Mouse (Mus musculus): Measurements from ENCODE around the gene Dpf1. TPM values are rescaled to one million over a fixed set of nuclear protein-coding genes. Genes with fewer than 3 reads are reported as not detected.
A peak's percentile ranks its signal among the peaks of the same experiment; 100 is the strongest.

Gene Dpf1
- total RNA-seq, 2 experiments from 2014 or later: 2.7 to 4.5 TPM

DNA sequence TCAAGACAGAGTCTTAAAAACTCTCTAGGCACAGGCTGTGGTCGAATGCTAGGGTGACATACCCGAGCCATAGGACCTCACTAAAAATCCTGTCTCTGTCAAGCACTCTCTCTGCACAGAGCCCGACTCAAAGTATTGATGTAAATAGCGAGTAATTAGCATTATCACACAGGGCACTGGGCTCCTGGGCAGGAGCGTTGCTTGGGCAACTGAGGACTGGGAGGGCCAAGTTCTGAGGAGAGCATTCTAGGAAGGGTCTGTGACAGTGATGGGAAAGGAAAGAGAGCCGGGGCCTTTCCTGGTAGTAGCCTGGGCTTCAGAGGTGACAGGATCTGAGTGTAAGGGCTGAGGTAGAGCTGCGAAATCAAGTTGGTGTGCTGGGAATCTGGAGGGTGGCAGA lies 2.4 kb downstream of the Dpf1 start:
- DNase-seq: no peak
- intact Hi-C loops (cut with DNase I; ENCODE audit: low total_unique reads): no loop called here

DNA sequence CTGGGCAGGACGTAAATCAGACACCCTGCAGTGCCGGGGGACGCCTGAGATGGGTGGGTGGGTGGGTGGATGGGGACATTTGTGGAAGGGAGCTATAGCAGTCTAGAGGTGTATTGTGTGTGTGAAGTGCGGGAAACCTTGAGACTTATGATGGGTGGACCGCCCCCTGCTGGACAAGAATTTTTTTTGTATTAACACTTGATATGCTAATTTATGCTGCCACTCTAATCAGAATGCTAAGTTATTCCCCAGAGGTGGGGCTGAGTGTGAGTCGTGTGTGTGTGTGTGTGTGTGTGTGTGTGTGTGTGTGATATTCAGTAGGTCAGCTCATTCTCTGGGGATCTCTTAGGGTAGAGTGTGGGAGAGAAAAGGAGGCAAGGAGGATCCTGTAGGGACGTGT lies 2.9 kb downstream of the Dpf1 start:
- no peak for DNase-seq
- intact Hi-C loops (cut with DNase I; ENCODE audit: low total_unique reads): no loop called here

DNA sequence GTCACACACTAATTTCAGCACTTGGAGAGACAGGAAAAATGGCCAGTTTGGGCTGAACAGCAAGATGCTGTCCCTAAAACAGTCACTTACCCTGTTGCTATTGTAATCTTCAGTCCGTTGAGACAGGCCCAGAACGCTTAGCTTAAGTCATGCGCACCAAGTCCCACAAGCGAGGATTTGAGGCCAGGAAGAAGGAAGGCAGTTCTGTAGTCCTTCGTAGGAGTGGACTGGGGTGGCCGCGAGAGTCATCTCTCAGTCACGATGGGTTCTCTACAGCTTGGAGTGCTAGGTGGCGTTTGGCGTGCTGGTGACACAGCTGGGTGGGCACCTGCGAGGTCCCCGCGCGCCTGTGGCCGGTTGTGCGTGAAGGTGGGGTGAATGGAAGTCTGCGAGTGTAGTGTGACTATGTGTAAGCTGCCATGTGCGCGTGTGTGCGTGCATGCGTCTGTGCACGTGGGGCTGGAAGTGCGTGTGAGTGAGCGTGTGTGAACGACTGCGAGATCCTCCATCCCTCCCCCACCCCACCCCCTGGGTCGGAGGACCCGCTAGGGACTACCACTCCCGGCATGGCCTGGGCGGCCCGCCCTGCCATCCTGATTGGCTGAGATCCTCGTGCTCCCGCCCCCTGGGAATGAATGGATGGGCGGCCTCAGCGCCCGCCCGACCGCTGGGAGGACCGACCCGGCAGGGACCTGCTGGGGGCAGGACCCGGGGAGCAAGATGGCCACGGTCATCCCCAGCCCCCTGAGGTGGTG lies 3.8 kb downstream of the Dpf1 start:
- DNase-seq: peak; percentile 91

DNA sequence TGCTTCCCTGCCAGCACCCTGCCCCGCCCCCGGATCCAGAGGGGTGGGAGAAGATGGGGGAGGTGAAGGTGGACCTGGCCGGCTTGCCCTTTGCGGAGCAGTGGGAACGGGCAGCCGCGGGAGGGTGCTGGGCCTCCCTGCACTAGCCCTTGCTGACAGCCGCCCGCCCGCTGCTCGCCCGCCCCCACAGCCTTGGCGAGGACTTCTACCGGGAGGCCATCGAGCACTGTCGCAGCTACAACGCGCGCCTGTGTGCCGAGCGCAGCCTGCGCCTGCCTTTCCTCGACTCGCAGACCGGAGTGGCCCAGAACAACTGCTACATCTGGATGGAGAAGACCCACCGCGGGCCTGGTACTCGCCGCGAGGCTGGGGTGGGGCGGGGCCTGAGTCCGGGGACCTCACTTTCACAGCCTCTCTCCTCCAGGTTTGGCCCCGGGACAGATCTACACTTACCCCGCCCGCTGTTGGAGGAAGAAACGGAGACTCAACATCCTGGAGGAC lies 5.5 kb downstream of the Dpf1 start:
- peak; percentile 61 for DNase-seq
- intact Hi-C loops (cut with DNase I; ENCODE audit: low total_unique reads): no loop called here

More for the DNA sequence above, 3.8 kb downstream of the Dpf1 start:
- intact Hi-C loops (cut with DNase I; ENCODE audit: low total_unique reads): no loop called here

DNA sequence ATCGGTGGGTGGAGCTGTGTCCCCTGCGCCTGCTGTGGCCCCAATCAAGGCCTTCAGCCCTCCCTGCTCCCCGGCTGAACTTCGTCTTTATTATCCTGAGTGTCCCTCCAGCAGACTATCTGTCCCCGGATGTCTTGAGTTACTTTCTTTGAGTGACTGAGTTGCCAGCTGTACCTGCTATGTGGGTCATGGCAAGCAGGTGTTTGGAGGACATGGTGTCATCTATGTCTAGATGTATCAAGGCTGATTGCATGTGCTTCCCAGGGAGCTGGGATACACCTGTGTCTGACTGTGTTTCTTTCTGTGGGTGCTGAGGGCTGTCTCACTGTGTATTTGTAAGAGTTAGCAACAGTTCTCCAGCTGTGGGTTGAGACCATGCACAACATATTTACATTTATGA lies 6.0 kb downstream of the Dpf1 start:
- intact Hi-C loops (cut with DNase I; ENCODE audit: low total_unique reads): no loop called here
- no peak for DNase-seq

DNA sequence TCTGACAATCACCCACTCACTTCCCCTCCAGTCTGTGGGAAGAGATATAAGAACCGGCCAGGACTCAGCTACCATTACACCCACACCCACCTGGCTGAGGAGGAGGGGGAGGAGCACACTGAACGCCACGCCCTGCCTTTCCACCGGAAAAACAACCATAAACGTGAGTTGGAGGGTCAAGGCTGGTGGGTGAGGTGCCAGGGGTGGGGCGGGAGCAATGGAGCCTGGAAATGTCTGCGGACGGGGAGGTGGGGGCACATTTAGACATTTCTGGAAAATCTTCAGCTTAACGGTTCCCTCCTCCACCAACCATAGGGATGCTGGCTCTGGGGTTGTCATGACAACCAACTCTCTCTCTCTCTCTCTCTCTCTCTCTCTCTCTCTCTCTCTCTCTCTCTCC lies 9.3 kb downstream of the Dpf1 start:
- intact Hi-C loops (cut with DNase I; ENCODE audit: low total_unique reads): no loop called here

DNA sequence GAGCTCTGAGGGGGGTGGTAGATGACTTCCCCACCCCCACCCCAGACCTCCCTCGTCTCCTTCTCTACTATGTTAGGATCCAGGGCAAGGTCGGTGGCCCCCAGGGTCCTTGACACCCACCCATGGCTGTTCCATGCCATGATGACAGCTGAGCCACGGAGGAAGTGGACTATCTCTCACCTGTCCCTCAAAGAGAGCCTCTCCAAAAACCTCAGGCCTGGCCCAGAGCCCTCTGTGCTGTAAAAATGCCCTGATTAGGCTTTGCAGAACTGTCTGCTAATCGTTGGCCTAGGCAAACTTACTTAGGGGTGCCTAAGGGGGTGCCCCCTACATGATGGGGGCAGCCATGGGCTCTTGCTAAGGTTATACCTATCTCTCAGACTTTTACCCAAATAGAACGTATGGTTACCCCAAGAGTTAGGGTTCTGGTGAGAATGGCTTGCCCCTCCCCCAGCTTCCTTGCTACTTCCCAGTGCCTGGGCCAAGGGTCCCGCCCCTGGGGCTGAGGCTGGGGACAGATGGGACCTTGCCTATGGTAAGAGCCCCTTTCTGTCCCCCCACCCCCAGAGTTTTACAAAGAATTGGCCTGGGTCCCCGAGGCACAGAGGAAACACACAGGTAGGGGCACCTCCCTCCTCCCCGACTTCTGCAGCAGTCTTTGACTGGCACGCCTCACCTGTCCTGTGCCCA lies 10.0 kb downstream of the Dpf1 start:
- intact Hi-C loops (cut with DNase I; ENCODE audit: low total_unique reads): no loop called here
- DNase-seq: no peak

More for the DNA sequence above, 9.3 kb downstream of the Dpf1 start:
- DNase-seq: no peak

DNA sequence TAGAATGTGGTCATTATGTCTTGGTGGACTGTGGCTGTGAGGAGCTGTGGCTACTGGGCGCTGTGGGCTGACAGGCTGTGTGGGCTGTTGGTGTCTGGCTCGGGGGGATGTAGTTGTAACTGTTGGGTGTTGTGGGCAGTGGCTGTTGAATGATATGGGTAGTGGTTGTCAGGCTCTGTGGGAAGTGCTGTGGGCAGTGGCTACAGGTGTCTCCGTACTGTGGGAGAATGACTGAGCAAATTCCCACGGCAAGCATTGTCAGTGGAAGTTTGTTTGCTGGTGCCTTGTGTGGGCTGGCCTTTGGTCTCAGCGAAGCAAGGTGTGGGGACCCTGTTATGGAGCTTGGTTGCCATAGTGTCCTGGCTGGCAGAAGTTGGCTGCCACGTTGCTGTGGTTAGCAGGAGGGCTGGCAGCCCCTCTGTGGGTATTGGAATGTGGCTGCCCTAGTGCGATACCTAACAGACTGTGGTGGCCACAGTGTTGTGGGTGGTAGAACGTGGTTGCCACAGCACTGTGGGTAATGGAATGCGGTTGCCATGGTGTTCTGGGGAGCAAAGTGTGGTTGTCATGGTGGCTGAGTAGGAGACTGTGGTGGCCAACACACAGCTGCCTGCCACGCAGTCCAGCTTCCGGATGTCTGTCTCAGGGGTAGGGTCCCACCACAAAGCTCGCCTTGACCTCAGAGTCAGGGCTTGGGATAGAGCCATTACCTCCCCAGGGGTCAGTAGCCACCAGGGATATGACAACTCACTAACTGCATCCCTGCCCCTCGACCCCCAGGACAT lies 11.3 kb downstream of the Dpf1 start:
- intact Hi-C loops (cut with DNase I; ENCODE audit: low total_unique reads): no loop called here
- no peak for DNase-seq

DNA sequence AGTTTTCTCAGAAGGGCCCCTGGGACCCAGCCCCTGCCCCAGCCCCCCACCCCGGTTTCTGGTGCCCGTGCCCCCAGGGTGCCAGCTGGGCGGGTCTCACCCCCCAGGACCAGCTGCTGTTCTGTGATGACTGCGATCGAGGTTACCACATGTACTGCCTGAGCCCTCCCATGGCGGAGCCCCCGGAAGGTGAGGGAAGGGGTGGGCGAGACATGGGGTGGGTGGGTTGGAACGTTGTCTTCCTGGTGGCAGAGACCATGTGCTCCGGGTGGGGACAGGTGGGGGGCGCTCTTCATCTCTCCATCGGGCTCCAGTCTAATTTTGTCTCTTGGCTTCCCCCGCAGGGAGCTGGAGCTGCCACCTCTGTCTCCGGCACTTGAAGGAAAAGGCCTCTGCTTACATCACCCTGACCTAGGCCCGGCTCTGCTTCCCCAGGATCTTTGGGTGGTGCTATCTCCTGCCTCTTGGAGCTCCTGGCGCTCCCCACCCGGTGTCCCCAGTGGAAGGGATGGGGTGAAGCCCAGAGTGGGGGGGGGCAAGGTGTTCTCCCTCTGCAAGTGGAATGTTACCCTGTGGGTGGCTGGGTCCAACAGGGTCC lies 12.5 kb downstream of the Dpf1 start:
- no peak for DNase-seq
- intact Hi-C loops (cut with DNase I; ENCODE audit: low total_unique reads): no loop called here

DNA sequence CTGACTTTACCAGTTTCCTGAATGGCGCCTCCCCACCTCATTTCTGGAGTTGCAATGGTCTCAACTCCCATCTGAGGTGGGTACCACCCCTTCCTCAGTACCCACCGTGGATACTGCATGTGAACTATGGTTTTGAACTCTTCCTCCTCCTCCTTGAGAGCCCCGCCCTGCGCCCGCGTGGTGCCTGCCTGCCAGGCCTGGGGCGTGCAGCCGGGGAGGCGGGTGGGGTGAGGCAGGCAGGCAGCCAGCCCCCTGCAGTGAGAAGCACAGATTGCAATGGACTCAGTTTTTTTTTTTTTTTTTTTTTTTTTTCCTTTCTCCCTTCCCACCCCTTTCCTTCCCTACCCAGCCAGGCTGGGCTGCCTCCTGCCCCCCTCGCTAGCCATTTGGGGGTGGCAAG lies 13.2 kb downstream of the Dpf1 start:
- peak; percentile 56 for DNase-seq
- intact Hi-C loops (cut with DNase I; ENCODE audit: low total_unique reads): no loop called here

DNA sequence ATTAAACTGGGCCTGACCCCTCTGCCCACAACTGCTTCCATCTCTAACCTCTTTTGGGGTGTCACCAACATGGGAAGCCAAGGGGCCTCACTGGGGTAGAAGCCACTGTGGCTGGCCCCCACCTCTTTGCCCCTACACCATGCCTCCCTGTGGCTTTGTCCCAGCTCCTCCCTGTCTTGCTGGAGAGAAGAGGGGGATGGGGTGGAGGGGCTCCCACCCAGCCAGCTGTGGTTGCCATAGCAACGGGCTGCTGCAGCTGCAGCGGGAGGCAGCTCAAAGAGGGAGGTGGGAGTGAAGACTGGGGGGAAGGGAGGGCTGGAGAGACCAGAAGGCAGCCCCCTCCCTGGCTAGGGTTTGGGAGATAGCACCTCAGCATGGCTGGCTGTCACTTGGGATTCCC lies 13.8 kb downstream of the Dpf1 start:
- DNase-seq: peak; percentile 68
- intact Hi-C loops (cut with DNase I; ENCODE audit: low total_unique reads): no loop called here

DNA sequence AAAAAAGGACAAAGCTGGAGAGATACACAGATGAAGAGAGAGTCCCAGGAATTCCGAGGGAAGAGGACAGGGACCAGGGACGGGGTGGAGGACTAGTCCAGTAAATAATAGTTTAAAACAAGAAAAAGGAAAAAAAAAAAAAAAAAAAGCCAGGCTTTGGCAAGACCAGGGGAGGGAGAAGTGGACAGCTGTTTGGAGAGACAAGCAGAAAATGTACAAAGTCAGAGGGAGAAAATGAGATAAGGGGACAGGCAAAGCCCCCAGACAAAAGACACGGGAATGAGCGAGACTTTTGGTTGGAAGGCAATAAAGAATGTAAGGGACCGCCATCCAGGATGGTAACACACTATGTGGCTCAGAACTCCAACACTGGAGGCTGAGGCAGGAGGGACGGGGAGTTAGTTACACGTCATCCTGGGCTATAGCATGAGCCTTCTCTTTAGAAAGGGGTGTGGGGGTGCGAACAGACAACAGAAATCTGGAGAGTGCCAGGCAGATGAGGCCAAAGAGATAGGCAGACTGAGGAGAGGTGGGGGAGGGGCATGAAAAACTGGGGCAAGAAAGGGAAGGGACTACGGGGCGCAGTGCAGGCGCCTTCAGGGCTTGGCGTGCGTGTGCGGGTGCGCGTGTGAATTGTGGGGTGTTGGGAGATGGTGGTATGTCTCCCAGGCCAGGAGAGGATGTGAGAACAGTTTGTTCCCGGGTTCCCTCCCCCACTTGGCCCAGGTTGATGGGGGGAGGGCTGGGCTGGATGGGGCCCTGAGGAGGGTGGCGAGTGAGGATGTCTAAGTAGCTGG lies 14.6 kb downstream of the Dpf1 start:
- peak; percentile 64 for DNase-seq
- intact Hi-C loops (cut with DNase I; ENCODE audit: low total_unique reads): no loop called here

DNA sequence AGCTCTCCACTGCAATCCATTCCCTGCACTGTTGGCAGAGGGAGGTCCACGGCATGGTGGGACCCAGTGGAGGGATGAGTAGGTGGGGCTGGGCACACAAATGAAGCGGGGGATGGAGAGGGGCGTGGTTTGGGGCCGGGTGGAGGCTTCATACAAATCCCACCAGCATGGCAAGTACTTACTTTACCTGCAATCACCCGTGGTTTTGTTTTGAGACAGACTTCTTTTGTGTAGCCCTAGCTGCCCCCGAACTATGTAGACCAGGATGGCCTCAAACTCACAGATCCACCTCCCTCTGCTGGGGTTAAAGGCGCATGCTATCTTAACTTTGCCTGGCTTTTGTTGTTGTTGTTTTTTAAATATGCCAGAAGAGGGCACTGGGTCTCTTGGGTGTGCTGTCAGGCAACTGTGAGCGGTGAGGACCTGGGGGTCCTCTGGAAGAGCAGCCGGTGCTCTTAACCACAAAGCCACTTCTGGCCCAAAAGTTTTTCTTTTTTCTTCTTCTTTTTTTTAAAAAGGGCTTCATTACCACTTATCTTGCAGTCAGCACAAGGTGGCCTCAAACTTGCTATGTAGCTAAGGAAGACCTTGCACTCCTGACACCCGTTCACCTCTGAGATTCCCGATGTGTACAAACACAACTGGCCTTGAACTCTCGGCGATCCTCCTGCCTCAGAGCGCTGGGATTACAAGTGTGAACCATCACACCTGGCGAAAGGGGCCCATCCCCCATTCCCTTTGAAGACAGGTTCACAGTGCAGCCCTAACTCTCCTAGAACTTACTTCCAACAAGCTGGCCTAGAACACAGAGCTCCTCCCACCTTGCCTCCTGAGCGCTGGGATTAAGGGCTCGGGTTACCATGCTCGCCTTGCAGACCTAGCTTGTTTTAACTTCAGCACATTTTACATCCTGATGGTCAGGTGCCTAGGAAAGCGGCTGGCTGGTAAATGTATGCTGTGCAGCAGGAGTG lies 15.9 kb downstream of the Dpf1 start:
- DNase-seq: no peak
- intact Hi-C loops (cut with DNase I; ENCODE audit: low total_unique reads): no loop called here

DNA sequence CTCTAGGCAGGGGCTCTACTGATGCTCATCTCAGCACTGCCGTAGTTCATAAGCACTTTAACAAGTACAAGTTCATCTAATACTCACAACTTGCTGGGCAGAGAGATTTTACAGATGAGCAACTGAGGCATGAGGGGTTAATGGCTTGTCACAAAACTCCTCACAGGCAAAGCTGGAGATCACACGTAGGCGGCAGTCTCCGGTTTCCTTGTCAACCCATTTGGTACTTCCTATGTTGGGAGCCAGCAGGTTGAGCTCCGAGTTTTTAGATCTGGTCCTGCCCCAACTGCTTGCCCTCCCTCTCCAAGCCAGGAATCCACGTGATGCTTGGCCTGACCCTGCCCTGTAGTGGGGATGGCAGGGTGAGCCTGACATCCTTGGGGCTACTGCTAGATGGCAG lies 23.3 kb downstream of the Dpf1 start:
- no peak for DNase-seq
- intact Hi-C loops (cut with DNase I; ENCODE audit: low total_unique reads): no loop called here

DNA sequence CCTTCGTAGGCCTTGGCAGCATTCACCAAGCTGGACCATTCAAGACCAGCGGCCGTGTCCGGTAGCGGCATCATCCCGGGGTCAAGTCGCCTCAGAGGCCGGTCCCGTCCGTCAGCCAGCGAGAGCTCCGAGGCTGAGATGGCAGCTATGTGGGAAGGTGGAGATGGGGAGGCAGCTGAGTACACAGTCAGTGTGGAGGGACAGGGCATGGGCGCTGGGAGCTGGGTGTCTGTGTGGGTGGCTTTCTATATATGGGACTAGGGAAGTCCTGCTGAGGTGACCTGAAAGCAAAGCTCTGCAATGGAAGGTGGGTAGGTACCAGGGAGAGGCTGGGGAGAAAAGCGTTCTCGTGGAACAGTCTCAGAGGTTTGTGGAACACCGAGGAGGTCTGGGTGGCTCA lies 25.2 kb downstream of the Dpf1 start:
- intact Hi-C loops (cut with DNase I; ENCODE audit: low total_unique reads): no loop called here
- no peak for DNase-seq

DNA sequence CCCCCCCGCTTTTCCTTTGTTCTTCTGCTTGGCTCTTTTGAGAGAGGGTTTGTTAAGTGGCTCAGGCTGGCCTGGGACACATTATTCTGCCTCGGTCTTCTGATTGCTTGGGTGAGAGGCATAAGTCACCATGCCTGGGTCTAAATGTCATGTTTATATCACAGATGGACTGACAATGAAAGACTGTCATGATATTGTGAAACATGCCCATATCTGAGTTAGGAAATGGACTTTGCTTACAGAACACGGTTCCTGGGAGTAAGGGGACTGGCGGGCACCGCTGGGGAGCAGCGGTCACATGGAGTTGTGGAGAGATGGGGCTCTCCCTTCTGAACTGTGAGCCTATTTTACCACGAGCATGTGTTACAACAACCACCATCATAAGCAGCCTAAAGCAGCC lies 30.4 kb downstream of the Dpf1 start:
- DNase-seq: no peak
- intact Hi-C loops (cut with DNase I; ENCODE audit: low total_unique reads): no loop called here

DNA sequence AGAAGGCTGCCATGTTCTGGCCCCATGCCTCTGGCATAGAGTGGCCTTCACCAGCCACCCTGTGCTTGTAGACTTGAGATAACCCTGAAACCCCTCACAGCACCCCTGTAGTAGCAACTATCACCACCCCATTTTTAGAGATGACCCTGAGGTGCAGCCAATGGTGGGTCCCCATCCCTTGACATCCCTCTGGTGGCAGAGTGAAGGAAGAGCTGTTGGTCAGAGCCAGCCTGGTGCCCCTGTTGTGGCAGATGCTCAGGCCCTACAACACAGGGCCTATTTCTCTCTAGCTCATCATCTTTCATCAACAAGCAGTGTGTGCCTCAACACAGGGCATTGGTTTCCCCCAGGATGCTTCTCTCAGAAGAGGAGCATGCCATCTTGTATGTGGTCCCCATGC lies 31.5 kb downstream of the Dpf1 start:
- intact Hi-C loops (cut with DNase I; ENCODE audit: low total_unique reads): no loop called here

More for the DNA sequence above, 31.5 kb downstream of the Dpf1 start:
- DNase-seq: no peak

Data from gastrocnemius, postnatal 14 days (tissue).